Mouse (Mus musculus) heart, embryonic 12.5 days (tissue): ENCODE measurements at regions not wholly inside any gene's neighbourhood (a gene's known extent, or its start where the extent isn't known, plus 50 kb on each side); places are given as distances from the start of the nearest gene placed in this dataset.

ENCODE experiments used
- ATAC-seq: fragments of 200-750 bp; cut with Nextera tagmentation; 2 replicates; pipeline ENCODE4 v1.8.0; 2017; ENCODE audit warnings: moderate TSS enrichment, moderate library complexity; ENCODE audit not compliant: insufficient number of reproducible peaks, low FRiP score
- H3K27ac ChIP-seq: fragments of 300-500 bp; sonication (generic); 2 replicates; pipeline ENCODE4 v1.5.1; 2016; ENCODE audit warnings: mild to moderate bottlenecking, moderate library complexity; ENCODE audit not compliant: poor library complexity, severe bottlenecking
- H3K27me3 ChIP-seq: fragments of 300-500 bp; sonication (generic); replicated peaks from 2 replicates; pipeline ENCODE4 v1.6.1; 2016; ENCODE audit warnings: mild to moderate bottlenecking, moderate library complexity
- H3K36me3 ChIP-seq: fragments of 300-500 bp; sonication (generic); 2 replicates; pipeline ENCODE4 v1.6.1; 2016; ENCODE audit warnings: mild to moderate bottlenecking, moderate library complexity
- H3K4me1 ChIP-seq: fragments of 300-500 bp; sonication (generic); replicated peaks from 2 replicates; pipeline ENCODE4 v1.6.1; 2016; ENCODE audit warnings: mild to moderate bottlenecking
- H3K4me2 ChIP-seq: fragments of 300-500 bp; sonication (generic); 2 replicates; pipeline ENCODE4 v1.6.1; 2016; ENCODE audit warnings: mild to moderate bottlenecking, moderate library complexity
- H3K4me3 ChIP-seq: fragments of 300-500 bp; sonication (generic); 2 replicates; pipeline ENCODE4 v1.5.1; 2016; ENCODE audit warnings: mild to moderate bottlenecking
- H3K9ac ChIP-seq: fragments of 300-500 bp; sonication (generic); 2 replicates; pipeline ENCODE4 v1.6.1; 2016; ENCODE audit warnings: mild to moderate bottlenecking, moderate library complexity
- H3K9me3 ChIP-seq: fragments of 300-500 bp; sonication (generic); replicated peaks from 2 replicates; pipeline ENCODE4 v1.6.1; 2016; ENCODE audit warnings: mild to moderate bottlenecking, moderate library complexity
- WGBS: fragments of 180-500 bp; shearing (Covaris S2); methylation state at CpG from one replicate; pipeline ENCODE4 v1.1.7; 2016; 5-methylcytosine and 5-hydroxymethylcytosine counted together

DNA sequence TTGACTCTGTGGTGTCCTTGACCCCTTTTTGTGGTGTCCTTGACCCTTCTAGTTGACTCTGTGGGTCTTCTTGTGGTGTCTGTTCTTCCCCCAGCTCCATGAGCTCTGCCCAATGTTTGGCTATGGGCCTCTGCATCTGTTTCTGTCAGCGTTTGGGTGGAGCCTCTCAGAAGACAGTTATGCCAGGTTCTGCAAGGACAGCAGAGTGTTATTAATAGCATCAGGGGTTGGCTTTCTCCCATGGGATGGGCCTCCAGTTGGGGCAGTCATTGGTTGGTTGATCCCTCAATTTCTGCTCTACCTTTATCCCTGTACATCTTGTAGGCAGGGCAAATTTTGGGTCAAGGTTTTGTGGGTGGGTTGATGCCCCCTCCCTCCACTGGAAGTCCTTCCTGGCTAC lies 138.8 kb downstream of the Tex29 start:
- H3K9me3 ChIP-seq, result no peaks in the 10 kb centered on the region
- no peak overlapping the region for H3K4me3 ChIP-seq
- H3K9ac ChIP-seq, result no peak overlapping the region
- ATAC-seq, result no peak
- H3K4me1 ChIP-seq, result no peaks in the 10 kb centered on the region
- H3K27me3 ChIP-seq, result peaks cover 6% of the 10 kb centered on the region; the same call in 1 of the 2 replicates
- 56% methylated on average over 1 of the region's 1 CpGs for WGBS
- no peak overlapping the region for H3K4me2 ChIP-seq
- no peaks in the 10 kb centered on the region for H3K36me3 ChIP-seq
- H3K27ac ChIP-seq, result no peak overlapping the region

DNA sequence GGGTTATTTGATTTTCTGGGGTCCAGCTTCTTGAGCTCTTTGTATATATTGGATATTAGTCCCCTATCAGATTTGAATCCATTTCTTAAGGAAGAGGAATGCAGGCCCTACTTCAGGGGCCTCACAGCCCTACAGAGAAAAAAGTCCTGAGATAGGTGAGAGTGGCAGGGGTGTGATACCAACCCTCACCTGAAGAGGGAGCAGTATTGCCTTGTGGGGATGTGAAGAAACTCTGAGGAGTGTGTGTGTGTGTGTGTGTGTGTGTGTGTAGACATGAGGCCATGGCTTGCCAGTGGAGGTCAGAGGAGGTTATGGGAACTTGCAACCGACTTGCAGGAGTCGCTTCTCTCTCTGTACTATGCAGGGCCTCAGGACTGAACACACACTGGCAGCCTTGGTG lies 141.2 kb downstream of the Tex29 start:
- no peaks in the 10 kb centered on the region for H3K9me3 ChIP-seq
- WGBS, result 70% methylated on average over 2 of the region's 2 CpGs
- H3K4me2 ChIP-seq, result no peak overlapping the region
- no peaks in the 10 kb centered on the region for H3K36me3 ChIP-seq
- no peak overlapping the region for H3K4me3 ChIP-seq
- H3K9ac ChIP-seq, result no peak overlapping the region
- no peaks in the 10 kb centered on the region for H3K4me1 ChIP-seq
- H3K27ac ChIP-seq, result no peak overlapping the region
- H3K27me3 ChIP-seq, result peaks cover 14% of the 10 kb centered on the region
- ATAC-seq, result no peak

DNA sequence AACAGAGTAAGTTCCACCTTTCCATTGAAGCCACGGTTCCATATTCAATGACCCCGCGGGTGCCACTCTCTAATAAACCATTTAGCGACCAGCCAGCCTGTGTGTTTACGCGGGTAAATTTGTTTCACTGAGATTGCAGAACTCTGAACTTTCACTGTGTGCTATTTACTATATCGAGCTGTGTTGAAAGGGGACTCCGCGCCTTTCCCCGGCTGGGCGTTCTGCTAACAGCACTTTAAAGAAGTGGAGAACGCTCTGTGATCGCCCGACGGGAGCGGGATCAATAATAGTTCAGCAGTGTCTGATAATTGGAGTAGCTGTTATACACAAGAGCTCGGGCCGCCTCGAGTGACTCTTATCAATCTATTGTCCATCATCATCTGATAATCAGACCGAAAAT lies 149.8 kb downstream of the Tex29 start:
- H3K27ac ChIP-seq, result no peak overlapping the region
- H3K36me3 ChIP-seq, result no peaks in the 10 kb centered on the region
- H3K9ac ChIP-seq, result no peak overlapping the region
- peaks cover 48% of the 10 kb centered on the region for H3K27me3 ChIP-seq
- no peak overlapping the region for H3K4me2 ChIP-seq
- no peak for ATAC-seq
- H3K4me1 ChIP-seq, result no peaks in the 10 kb centered on the region
- no peak overlapping the region for H3K4me3 ChIP-seq
- 75% methylated on average over 20 of the region's 20 CpGs for WGBS
- no peaks in the 10 kb centered on the region for H3K9me3 ChIP-seq

DNA sequence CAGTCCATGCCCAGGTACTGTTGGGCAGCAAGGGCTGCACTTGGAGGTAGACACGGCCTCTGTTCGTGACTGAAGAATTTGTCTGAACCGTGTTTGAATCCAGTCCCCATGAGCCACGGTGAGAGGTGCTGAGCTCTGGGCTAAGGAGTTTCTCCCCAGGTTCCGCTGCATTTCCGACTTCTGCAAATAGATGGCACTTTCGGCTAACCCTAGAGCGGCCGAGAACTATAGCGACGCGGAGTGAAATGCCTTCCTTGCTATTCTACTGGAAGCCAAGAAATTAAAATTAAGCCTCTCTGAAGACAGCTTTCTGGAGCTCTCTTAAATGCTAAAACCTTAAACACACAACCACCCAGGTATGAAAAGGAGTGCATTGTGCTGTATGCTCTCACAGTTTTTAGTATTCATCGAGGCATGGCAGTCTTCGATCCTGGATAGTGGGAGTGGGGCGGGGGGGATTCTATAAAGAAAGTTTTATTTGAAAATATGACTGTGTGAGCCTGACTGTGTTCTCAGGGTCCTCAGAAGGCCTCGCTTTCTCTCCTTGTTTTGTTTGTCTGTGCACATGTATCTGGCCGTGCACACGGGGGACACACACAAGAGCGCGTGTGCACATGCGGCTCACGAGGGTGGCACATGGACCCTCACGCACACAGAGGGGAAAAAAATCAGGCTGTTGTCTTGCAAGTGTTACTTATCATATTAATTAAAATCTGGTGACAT lies 159.6 kb downstream of the Tex29 start:
- no peaks in the 10 kb centered on the region for H3K9me3 ChIP-seq
- H3K4me2 ChIP-seq, result no peak overlapping the region
- H3K4me3 ChIP-seq, result no peak overlapping the region
- 36% methylated on average over 23 of the region's 23 CpGs for WGBS
- H3K9ac ChIP-seq, result no peak overlapping the region
- H3K4me1 ChIP-seq, result no peaks in the 10 kb centered on the region; the same call in 1 of the 2 replicates
- ATAC-seq, result no peak
- peaks cover 65% of the 10 kb centered on the region for H3K27me3 ChIP-seq
- no peaks in the 10 kb centered on the region for H3K36me3 ChIP-seq
- H3K27ac ChIP-seq, result no peak overlapping the region

DNA sequence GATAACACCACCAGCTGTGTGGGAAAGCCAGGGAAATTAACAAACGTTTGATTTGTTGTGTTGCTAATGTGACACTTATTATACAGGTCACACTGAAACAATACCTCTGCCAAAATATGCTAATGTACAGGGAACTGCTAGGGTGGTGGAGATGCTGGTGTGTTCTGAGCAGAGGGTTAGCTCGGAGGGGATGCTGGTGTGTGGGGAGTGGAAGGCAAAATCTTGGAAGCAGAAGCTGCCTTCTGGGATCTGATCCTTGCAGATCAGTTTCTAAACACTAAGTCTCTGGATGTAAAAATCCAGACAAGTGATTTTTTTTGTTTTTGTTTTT lies 160.2 kb downstream of the Tex29 start:
- Histone ChIP-seq H3K36me3 (no peaks in the 10 kb centered on the region), H3K9ac (no peak overlapping the region), H3K4me1 (no peaks in the 10 kb centered on the region; the same call in 1 of the 2 replicates), H3K4me2 (no peak overlapping the region), H3K27me3 (peaks cover 62% of the 10 kb centered on the region), H3K4me3 (no peak overlapping the region), H3K9me3 (no peaks in the 10 kb centered on the region), H3K27ac (no peak overlapping the region)
- 29% methylated on average over 2 of the region's 2 CpGs for WGBS
- no peak for ATAC-seq

DNA sequence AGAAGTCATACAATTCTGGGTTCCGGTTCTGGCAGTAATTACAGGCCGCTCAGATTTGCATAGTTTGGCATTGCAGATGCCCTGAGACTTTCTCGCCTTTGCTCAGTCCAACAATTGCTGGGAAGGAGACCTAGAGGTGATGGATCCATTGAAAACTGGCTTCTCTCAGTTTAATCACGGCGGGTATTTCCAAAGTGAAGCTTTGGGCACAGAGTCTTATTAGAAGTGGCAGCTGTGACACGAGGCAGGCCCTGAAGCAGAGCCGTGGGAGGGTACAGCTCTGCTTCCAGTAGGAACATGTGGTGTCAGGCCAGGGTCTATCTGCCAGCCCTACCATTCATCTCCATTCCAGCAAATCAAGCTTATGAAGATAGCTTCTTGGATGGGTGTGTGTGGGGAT lies 164.0 kb downstream of the Tex29 start:
- no peak overlapping the region for H3K27ac ChIP-seq
- no peak for ATAC-seq
- H3K9me3 ChIP-seq, result no peaks in the 10 kb centered on the region
- H3K36me3 ChIP-seq, result no peaks in the 10 kb centered on the region
- H3K9ac ChIP-seq, result no peak overlapping the region
- no peak overlapping the region for H3K4me2 ChIP-seq
- H3K4me1 ChIP-seq, result no peaks in the 10 kb centered on the region; the same call in 1 of the 2 replicates
- H3K27me3 ChIP-seq, result peaks cover 41% of the 10 kb centered on the region
- WGBS, result 77% methylated on average over 7 of the region's 7 CpGs
- no peak overlapping the region for H3K4me3 ChIP-seq

DNA sequence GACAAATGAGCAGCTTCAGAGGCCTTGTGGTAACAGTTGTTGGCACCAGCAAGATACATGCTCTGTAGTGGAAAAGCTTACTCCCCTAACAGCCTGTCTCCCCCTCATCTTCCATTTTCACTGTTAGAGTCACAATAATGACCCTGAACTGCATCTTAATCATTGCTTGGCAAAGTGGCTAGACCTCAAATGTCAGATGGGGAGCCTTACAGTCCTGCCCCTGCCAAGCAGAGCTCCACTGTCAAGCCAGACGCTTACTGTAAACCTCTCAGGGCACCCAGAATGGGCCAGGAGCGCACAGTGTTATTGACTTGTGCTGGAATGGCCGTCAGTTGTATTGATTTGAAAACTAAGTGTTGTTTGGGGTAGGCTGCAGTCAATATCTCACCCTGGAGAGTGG lies 172.5 kb downstream of the Tex29 start:
- Histone ChIP-seq H3K9me3 (no peaks in the 10 kb centered on the region), H3K4me2 (no peak overlapping the region), H3K9ac (no peak overlapping the region), H3K36me3 (no peaks in the 10 kb centered on the region), H3K27ac (no peak overlapping the region), H3K4me3 (no peak overlapping the region), H3K4me1 (0 out of 2 replicates have a peak, but pooled peaks cover 10% of the 10 kb centered on the region), H3K27me3 (0 out of 2 replicates have a peak, but pooled peaks cover 12% of the 10 kb centered on the region)
- WGBS, result 78% methylated on average over 3 of the region's 3 CpGs
- ATAC-seq, result no peak

DNA sequence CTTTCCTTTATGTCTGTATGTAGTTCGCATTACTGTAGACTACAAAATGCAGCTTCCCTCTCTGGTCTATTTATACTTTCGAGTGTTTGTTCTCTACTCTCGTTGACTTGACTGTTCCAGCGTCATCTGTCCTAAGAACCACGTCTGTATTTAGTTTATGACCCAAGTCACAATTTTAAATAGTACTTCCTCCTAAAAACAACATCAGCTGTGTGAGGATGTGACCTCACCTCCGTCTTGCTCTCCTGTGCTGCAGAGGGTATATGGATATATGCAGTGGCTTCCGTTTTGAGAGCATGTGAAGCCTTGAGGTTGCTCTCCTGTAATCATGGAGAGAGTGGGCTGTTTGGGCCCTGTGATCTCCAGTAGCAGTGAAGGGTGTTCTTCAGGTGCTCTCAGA lies 177.5 kb downstream of the Tex29 start:
- Histone ChIP-seq H3K4me2 (no peak overlapping the region), H3K9me3 (no peaks in the 10 kb centered on the region), H3K27me3 (0 out of 2 replicates have a peak, but pooled peaks cover 8% of the 10 kb centered on the region), H3K4me3 (no peak overlapping the region), H3K27ac (no peak overlapping the region), H3K4me1 (no peaks in the 10 kb centered on the region), H3K36me3 (no peaks in the 10 kb centered on the region), H3K9ac (no peak overlapping the region)
- WGBS, result 75% methylated on average over 7 of the region's 7 CpGs
- ATAC-seq, result no peak

DNA sequence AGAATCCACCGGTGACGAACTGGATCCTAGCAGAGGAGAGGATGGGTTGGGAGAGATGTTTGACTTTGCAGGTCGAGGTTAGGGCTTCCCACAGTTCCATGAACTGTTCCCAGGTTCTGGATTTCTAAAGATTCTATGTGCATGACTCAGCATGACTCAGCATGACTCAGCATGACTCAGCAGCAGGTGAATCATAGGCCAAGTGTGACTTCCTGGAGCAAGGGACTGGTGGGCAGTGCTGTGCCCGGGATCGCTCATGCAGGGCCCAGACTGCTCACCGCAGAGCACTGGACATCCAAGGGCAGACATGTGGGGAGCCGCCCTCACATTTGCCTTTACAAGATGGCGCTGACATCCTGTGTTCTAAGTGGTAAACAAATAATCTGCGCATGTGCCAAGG lies 179.0 kb downstream of the Tex29 start:
- Histone ChIP-seq H3K36me3 (no peaks in the 10 kb centered on the region), H3K9ac (no peak overlapping the region), H3K4me1 (no peaks in the 10 kb centered on the region), H3K27ac (no peak overlapping the region), H3K9me3 (no peaks in the 10 kb centered on the region; the same call in 1 of the 2 replicates), H3K27me3 (0 out of 2 replicates have a peak, but pooled peaks cover 8% of the 10 kb centered on the region), H3K4me3 (no peak overlapping the region), H3K4me2 (no peak overlapping the region)
- ATAC-seq, result no peak
- WGBS, result 89% methylated on average over 9 of the region's 9 CpGs

DNA sequence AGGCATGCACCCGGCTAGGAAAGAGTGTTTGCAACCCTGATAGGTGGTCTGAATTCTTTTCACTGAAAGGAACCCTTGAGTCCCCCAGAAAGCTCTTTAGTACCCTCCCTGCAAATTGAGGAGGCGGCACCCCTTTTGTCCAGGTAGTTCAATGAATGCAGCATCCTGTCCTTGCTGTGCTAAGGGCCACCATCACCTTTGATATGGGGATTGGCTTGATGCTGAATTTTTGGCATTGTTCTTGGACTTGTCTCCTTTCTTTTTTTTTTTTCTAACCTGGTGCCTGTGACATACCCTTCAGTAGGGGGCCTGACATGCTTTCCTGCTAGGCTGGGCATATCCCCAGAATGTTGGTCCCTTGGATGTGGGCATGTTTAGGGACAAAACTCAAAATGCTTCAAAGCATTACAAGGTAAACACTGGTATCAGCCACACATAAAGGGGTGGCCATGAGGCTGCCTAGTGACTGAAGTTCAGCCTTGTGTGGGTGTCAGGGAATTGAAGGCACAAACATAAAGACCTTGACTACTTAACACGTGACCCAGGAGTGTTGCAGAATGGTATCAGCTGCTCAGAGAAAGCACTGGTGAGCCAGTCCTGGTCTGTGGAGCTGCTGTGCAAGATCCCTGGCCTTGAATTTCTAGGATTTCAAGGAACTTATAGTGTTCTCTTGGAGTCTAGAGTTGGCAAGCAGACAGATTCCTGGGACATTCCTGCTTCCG lies 183.6 kb downstream of the Tex29 start:
- Histone ChIP-seq H3K9ac (no peak overlapping the region), H3K4me2 (no peak overlapping the region), H3K27me3 (no peaks in the 10 kb centered on the region), H3K27ac (no peak overlapping the region), H3K4me1 (no peaks in the 10 kb centered on the region), H3K4me3 (no peak overlapping the region), H3K36me3 (no peaks in the 10 kb centered on the region), H3K9me3 (peaks cover 7% of the 10 kb centered on the region)
- 72% methylated on average over 4 of the region's 4 CpGs for WGBS
- no peak for ATAC-seq

DNA sequence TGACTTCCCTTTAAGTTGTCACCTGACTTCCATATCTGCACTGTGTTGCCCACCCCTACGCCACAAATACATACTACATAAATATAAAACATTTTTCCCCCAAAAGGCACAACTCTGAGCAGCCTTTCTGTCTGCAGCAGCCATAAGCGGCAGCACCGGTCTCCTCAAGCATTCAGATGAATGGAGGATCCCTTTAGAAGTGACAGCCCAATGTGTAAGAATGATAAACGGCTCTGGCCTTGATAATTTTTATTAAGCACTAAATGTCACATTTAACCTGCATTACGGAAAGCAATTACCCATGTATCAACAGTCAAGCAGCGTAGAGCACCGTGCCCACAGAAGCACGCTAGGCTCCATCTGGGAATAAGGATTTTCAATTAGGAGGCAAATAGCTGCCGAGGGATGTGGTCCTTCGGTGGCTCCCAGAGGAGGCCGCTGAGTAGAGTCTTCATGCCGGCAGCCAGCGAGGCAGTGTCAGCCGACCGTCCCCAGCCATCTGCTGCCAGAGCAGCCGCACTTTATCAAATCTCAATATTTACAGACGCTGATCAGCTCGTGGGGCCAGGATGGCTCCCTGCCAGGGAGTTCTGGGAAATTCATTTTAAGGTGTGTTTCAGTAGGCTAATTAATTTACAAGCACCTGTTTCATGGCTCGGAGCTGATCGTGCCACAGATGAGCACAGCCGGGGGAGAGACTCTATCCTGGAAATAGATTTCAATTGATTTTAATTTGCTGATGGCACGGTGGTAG lies 190.3 kb downstream of the Tex29 start:
- Histone ChIP-seq H3K4me1 (peaks cover 8% of the 10 kb centered on the region), H3K36me3 (no peaks in the 10 kb centered on the region), H3K4me2 (no peak overlapping the region), H3K9me3 (peaks cover 7% of the 10 kb centered on the region), H3K27ac (no peak overlapping the region), H3K9ac (no peak overlapping the region), H3K27me3 (no peaks in the 10 kb centered on the region; the same call in 1 of the 2 replicates), H3K4me3 (no peak overlapping the region)
- ATAC-seq, result no peak
- 71% methylated on average over 22 of the region's 22 CpGs for WGBS
